Mouse (Mus musculus): Measurements from ENCODE around the gene Trim66. TPM values are rescaled to one million over a fixed set of nuclear protein-coding genes. Genes with fewer than 3 reads are reported as not detected.

Trim66 gene
- 0.16 and 0.22 TPM in 2 replicates for polyA plus RNA-seq (2012; rRNA removed)

GRCm38 (mm10) chr7:109508034-109508433 lies at the start of gene Trim66:
Gene Trim66 (minus strand): TSS chr7:109508134.

GRCm38 (mm10) chr7:109518838-109519696 lies 11.1 kb upstream of the Trim66 start, which contains the start of gene Rpl27a:
Gene Rpl27a (plus strand): TSS chr7:109519147.

GRCm38 (mm10) chr7:109438781-109439591 lies 68.9 kb downstream of the Trim66 start, which contains the start of gene Stk33:
Gene Stk33 (minus strand): TSS chr7:109439081.

Other genes starting within 250 kb of the Trim66 start
- 8.4 and 13.2 TPM in 2 replicates for gene Stk33, start 69.1 kb downstream of the Trim66 start, polyA plus RNA-seq (2012; rRNA removed)
- gene Rpl27a, start 11.0 kb upstream of the Trim66 start, polyA plus RNA-seq (2012; rRNA removed), result 696 and 814 TPM in 2 replicates
- gene St5, start 195.5 kb upstream of the Trim66 start, polyA plus RNA-seq (2012; rRNA removed), result 21.3 and 39.9 TPM in 2 replicates
- gene Akip1, start 195.6 kb upstream of the Trim66 start, polyA plus RNA-seq (2012; rRNA removed), result 19.0 and 19.3 TPM in 2 replicates
- gene BC051019, start 215.7 kb upstream of the Trim66 start, polyA plus RNA-seq (2012; rRNA removed), result 0.10 TPM in 1 of 2 replicates, not detected in the other
- not detected in 2 replicates for gene Ascl3, start 223.6 kb upstream of the Trim66 start, polyA plus RNA-seq (2012; rRNA removed)
- 23.5 and 27.3 TPM in 2 replicates for gene Tmem9b, start 244.7 kb upstream of the Trim66 start, polyA plus RNA-seq (2012; rRNA removed)